Mouse (Mus musculus) lung, postnatal 0 days (tissue): ENCODE results near the gene Msh3.

Experiments
- CTCF ChIP-seq: IDR thresholded peaks from 2 replicates; pipeline ENCODE4 v1.5.1; 2016; ENCODE audit warnings: antibody characterized with exemption, mild to moderate bottlenecking
- EP300 ChIP-seq: IDR thresholded peaks from 2 replicates; pipeline ENCODE4 v1.6.1; 2016; ENCODE audit warnings: antibody characterized with exemption, mild to moderate bottlenecking, control low read depth

- TF ChIP-seq CTCF (no peak), EP300 (no peak)
Observed at GRCm38 (mm10) chr13:92232076-92232938, 122.5 kb downstream of the Msh3 start.
